Mouse (Mus musculus): ENCODE results near the gene C130026I21Rik. TPM values are rescaled to one million over a fixed set of nuclear protein-coding genes. Genes with fewer than 3 reads are reported as not detected.
"Not testable (repeated sequence)": the region's sequence is repeated elsewhere in the genome, so short reads cannot be mapped to it uniquely, and the experiment has no call there.

Gene C130026I21Rik
- polyA plus RNA-seq (2015; fragmentation: Nextera tagmentation; extraction: Ambion mirVana): 0.28 and 0.41 TPM in 2 replicates

DNA sequence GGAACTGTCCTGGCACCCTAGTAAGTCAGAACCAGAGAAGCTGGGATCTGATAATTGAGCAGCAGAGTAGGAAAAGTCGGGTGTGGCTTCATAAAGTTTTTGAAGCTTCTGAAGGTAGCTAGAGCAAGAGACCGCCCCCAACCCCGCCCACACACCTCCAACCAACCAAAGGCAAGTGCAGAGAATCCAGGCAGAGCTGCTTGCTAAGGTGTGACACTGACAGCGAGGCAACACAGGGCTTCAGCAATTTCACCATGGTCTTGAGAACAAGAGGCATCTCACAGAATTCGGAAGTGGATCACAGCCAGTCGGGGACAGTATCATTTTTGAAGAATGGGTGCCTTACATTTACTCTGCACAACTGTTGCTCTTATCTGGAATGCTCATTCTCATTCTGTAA lies at the start of gene C130026I21Rik:
C130026I21Rik (minus strand) TSS at position 101 of the 400 bp plus-strand sequence.
- not testable (repeated sequence) for H3K9me3 ChIP-seq (replicated peaks); H3K4me2 ChIP-seq; ATAC-seq (ENCODE audit: insufficient read depth); H3K4me3 ChIP-seq (replicated peaks); H3K27ac ChIP-seq (replicated peaks); H3K9ac ChIP-seq; H3K4me1 ChIP-seq (replicated peaks); H3K36me3 ChIP-seq (replicated peaks); H3K27me3 ChIP-seq
- 0% methylated on average over 1 of the region's 6 CpGs for WGBS (ENCODE audit: insufficient replicate concordance)

DNA sequence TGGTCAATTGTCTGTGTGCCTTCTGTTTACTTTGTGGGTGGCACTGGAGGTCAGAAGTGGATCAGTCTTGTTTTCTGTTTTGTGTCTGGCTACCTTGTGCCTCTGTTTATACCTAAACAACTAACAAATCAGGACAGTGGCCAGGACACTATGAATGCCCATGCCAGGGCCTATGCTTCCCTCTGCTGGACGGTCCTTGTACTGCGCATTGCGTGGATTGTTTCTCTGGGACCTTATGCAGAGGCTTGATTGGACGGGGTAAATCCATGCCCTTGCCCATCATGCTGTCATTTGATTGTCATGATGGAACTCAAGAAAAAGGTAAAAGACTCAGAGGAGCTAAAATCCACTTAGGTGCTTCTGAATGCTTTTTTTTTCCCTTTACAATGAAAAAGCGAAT lies 16.7 kb upstream of the C130026I21Rik start:
- H3K9ac ChIP-seq; H3K4me1 ChIP-seq (replicated peaks); H3K4me3 ChIP-seq (replicated peaks); H3K36me3 ChIP-seq (replicated peaks); H3K27me3 ChIP-seq; H3K9me3 ChIP-seq (replicated peaks); H3K27ac ChIP-seq (replicated peaks); H3K4me2 ChIP-seq; ATAC-seq (ENCODE audit: insufficient read depth): not testable (repeated sequence)
- WGBS (ENCODE audit: insufficient replicate concordance): 34% methylated on average over 4 of the region's 5 CpGs

DNA sequence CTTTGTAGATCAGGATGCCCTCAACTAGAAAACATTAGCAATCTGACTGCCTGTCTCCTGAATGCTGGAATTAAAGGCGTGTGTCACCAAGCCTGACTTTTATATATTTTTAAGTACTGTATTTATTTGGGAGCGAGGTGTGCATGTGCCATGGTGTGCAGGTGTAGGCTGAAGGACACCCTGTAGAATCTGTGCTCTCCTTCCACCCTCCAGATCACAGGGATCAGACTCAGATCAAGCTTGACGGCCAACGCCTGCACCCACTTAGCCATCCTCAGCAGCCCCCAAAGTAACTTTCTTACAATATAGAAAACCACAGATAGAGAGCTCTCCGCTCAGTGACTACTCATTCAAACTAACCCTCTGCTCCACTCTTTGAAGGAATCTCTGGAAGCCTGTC lies 6.1 kb upstream of the C130026I21Rik start:
- not testable (repeated sequence) for H3K27me3 ChIP-seq; H3K27ac ChIP-seq (replicated peaks); H3K4me2 ChIP-seq; H3K9me3 ChIP-seq (replicated peaks); H3K36me3 ChIP-seq (replicated peaks); ATAC-seq (ENCODE audit: insufficient read depth); H3K4me3 ChIP-seq (replicated peaks); H3K9ac ChIP-seq; H3K4me1 ChIP-seq (replicated peaks)
- 63% methylated on average over 4 of the region's 5 CpGs for WGBS (ENCODE audit: insufficient replicate concordance)

DNA sequence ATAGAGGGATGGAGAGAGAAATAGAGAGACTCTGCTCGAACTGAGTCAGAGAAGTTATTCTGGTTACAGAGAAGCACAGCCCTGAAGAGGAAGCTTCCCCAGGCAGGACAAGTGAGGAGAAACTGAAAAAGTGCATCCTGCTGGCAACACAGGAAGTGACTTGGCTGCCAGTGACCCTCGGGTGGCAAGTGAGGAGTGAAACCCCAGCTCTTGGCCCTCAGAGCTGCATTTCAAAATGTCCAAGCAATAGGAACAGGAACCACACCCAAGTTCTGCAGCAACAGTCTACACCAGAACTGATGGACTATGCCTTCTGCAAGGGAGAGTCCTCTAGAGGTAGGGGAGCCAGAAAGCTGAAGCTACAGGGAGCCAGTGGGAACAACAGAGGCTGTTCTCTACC lies 11.7 kb downstream of the C130026I21Rik start:
- not testable (repeated sequence) for H3K4me2 ChIP-seq; H3K36me3 ChIP-seq (replicated peaks); H3K27me3 ChIP-seq; H3K9me3 ChIP-seq (replicated peaks); H3K27ac ChIP-seq (replicated peaks); H3K4me3 ChIP-seq (replicated peaks); H3K9ac ChIP-seq; ATAC-seq (ENCODE audit: insufficient read depth); H3K4me1 ChIP-seq (replicated peaks)
- WGBS (ENCODE audit: insufficient replicate concordance): 33% methylated on average over 2 of the region's 2 CpGs

DNA sequence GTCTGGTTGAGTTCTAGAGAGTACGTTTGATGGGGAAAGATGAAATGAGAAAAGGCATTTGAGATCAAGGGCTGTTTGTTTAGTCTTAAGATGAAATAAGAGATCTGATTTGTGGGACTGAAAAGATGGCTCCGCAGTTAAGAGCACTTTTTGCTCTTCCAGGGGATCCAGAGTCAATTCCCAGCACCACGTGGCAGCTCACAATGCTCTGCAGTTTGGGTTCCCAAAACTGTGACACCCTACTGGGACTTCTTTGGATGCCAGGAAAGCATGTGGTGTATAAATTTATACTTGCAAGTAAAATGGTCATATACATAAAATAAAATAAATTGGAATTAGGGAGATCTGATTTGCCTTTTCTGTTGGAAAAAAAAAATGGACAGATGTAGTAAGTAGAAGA lies 15.1 kb downstream of the C130026I21Rik start:
- not testable (repeated sequence) for ATAC-seq (ENCODE audit: insufficient read depth); H3K9ac ChIP-seq; H3K4me2 ChIP-seq; H3K9me3 ChIP-seq (replicated peaks); H3K36me3 ChIP-seq (replicated peaks); H3K27me3 ChIP-seq; H3K4me3 ChIP-seq (replicated peaks); H3K4me1 ChIP-seq (replicated peaks); H3K27ac ChIP-seq (replicated peaks)
- WGBS (ENCODE audit: insufficient replicate concordance): 42% methylated on average over 2 of the region's 3 CpGs

DNA sequence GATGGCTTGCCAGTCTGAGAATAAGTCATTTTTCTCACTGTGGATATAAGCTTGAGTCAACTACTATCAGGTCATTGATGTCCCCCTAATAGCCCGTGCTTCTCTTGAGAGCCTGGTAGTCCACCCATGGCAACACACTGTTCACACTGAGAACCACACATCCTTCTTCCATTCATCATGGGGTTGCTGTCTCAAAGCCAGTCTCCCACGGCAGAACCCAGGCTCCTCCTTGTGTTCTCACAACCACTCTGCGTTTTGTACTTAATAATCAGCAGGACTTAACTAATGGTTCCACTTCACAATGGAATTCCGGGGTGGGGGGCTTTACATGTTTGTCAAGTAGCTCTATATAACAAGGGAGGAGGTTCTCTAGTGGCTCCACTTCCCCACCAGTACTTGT lies 19.2 kb downstream of the C130026I21Rik start:
- WGBS (ENCODE audit: insufficient replicate concordance): 58% methylated on average over 4 of the region's 4 CpGs
- H3K27ac ChIP-seq (replicated peaks); H3K36me3 ChIP-seq (replicated peaks); H3K27me3 ChIP-seq; ATAC-seq (ENCODE audit: insufficient read depth); H3K4me1 ChIP-seq (replicated peaks); H3K4me3 ChIP-seq (replicated peaks); H3K4me2 ChIP-seq; H3K9ac ChIP-seq: not testable (repeated sequence)
- H3K9me3 ChIP-seq (replicated peaks): peaks cover 12% of the 10 kb centered on the region

DNA sequence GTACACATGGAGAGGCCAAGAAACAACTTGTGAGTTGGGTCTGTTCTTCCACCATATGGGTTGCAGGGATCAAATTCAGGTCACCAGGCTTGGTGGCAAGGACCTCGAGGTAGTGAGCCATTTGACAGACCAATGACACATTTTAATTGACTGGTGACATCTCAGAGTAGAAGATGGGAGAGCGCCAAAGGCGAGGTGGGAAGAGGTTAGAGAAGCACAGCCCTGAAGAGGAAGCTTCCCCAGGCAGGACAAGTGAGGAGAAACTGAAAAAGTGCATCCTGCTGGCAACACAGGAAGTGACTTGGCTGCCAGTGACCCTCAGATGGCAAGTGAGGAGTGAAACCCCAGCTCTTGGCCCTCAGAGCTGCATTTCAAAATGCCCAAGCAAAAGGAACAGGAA lies 21.4 kb downstream of the C130026I21Rik start:
- not testable (repeated sequence) for H3K4me3 ChIP-seq (replicated peaks); H3K4me1 ChIP-seq (replicated peaks); H3K9ac ChIP-seq; ATAC-seq (ENCODE audit: insufficient read depth); H3K27ac ChIP-seq (replicated peaks); H3K36me3 ChIP-seq (replicated peaks); H3K4me2 ChIP-seq; H3K27me3 ChIP-seq
- WGBS (ENCODE audit: insufficient replicate concordance): 42% methylated on average over 3 of the region's 3 CpGs
- peaks cover 12% of the 10 kb centered on the region for H3K9me3 ChIP-seq (replicated peaks)

DNA sequence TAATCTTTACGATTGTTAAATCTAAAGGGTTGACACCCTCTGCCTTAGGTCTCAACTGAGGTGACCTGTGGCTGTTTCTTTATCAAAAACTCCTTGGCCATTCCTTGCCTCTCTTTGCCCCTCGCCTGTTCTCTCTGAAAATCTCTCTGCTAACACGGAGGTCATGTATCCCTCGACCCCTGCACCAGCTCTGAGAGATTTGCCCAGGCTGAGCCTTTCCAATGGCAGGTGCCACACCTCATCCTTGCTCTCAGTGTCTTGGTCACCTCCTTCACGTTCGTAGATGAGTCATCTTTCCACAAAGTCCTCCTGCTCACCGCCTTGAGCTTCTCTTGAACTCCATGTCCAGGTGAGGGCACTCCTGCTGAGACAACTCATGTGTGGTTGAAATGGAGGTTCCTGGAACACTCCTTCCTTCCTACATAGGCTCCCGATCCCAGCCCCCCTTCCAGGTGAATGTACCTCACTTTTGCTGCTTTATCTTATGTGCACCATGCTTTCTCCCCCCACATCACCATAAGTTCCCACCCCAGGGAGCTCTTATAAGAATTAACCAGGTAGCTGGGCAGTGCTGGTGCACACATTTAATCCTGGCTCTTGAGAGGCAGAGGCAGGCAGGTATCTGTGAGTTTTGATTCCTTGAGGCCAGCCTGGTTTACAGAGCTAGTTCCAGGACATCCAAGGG lies 23.4 kb downstream of the C130026I21Rik start:
- H3K9me3 ChIP-seq (replicated peaks): peaks cover 17% of the 10 kb centered on the region
- not testable (repeated sequence) for H3K4me2 ChIP-seq; H3K4me3 ChIP-seq (replicated peaks); H3K4me1 ChIP-seq (replicated peaks); H3K27ac ChIP-seq (replicated peaks); H3K9ac ChIP-seq; ATAC-seq (ENCODE audit: insufficient read depth); H3K36me3 ChIP-seq (replicated peaks); H3K27me3 ChIP-seq
- 49% methylated on average over 8 of the region's 8 CpGs for WGBS (ENCODE audit: insufficient replicate concordance)

DNA sequence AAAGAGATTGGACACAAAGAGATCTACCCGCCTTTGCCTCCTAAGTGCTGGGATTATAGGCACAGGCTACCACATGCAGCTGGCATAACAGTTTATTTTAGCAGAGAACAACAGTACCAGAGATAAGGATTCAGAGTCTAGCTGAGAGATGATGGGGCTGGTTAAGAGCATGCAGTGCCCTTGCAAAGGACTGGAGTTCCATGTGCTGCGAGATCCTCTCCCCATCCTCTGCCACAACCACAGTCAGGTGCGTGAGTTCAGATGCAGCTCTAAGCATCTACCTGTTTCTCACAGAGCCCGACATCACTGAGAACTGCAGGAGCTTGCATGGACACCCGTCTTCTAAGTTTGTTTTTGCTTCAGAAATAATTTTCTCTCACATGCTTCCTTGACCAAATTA lies 24.1 kb downstream of the C130026I21Rik start:
- ATAC-seq (ENCODE audit: insufficient read depth); H3K9ac ChIP-seq; H3K4me3 ChIP-seq (replicated peaks); H3K27me3 ChIP-seq; H3K36me3 ChIP-seq (replicated peaks); H3K4me1 ChIP-seq (replicated peaks); H3K4me2 ChIP-seq; H3K27ac ChIP-seq (replicated peaks): not testable (repeated sequence)
- WGBS (ENCODE audit: insufficient replicate concordance): 57% methylated on average over 5 of the region's 5 CpGs
- peaks cover 17% of the 10 kb centered on the region for H3K9me3 ChIP-seq (replicated peaks)

DNA sequence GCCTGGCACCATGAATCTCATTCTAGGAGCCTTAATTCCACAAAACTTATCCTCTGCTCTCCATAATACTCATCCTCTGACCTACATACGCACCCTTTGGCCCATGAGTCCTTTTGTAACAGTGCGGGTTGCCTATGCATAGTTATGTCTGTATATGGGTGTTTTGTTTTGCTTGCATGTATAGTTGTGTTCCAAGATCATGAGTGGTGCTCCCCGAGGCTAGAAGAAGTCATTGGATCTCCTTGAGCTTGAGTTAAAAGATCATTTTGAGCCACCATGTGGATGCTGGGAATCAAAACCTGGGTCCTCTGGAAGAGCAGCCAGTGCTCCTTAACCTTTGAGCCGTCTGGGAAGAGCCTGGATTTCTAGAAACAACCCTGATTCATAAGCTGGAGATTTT lies 25.4 kb downstream of the C130026I21Rik start:
- WGBS (ENCODE audit: insufficient replicate concordance): 45% methylated on average over 3 of the region's 4 CpGs
- not testable (repeated sequence) for H3K4me3 ChIP-seq (replicated peaks); H3K4me1 ChIP-seq (replicated peaks); H3K27me3 ChIP-seq; H3K4me2 ChIP-seq; H3K9ac ChIP-seq; H3K36me3 ChIP-seq (replicated peaks); H3K27ac ChIP-seq (replicated peaks); ATAC-seq (ENCODE audit: insufficient read depth)
- H3K9me3 ChIP-seq (replicated peaks): peaks cover 17% of the 10 kb centered on the region

DNA sequence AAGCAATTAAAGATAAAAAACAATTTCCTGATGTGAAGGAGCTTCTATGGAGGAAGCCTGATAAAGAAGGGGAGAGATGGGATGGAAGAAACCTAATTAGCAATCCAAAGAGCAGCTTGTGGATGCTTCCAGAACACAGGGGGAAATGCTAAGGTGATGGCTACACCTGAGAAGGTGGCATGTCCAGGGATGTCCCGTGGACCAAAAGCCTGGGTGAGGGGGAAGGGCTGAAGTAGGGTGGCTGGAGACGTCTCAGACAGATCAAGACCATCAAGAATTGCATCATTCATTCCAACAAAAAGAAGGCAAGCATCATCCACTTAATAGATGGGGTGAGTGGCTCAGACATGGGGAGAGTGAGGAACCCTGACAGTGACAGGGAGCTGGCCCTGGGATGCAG lies 27.3 kb downstream of the C130026I21Rik start:
- H3K4me1 ChIP-seq (replicated peaks); H3K27ac ChIP-seq (replicated peaks): not testable (repeated sequence)
- 46% methylated on average over 2 of the region's 2 CpGs for WGBS (ENCODE audit: insufficient replicate concordance)

More for the DNA sequence above, 27.3 kb downstream of the C130026I21Rik start:
- H3K36me3 ChIP-seq (replicated peaks); H3K27me3 ChIP-seq; ATAC-seq (ENCODE audit: insufficient read depth); H3K4me2 ChIP-seq; H3K4me3 ChIP-seq (replicated peaks); H3K9ac ChIP-seq: not testable (repeated sequence)
- H3K9me3 ChIP-seq (replicated peaks): peaks cover 11% of the 10 kb centered on the region; the same call in 1 of the 2 replicates

All from liver, embryonic 15.5 days (tissue).